Mouse (Mus musculus) small intestine, adult 2 months (tissue): ENCODE measurements around the gene Nabp1.

Experiments
- CTCF ChIP-seq: fragments of 200-500 bp; IDR thresholded peaks from 2 replicates; pipeline ENCODE4 v1.5.1; 2012; ENCODE audit warnings: low read depth, mild to moderate bottlenecking, control low read depth, inconsistent platforms, low read length, moderate library complexity, mixed read lengths; ENCODE audit not compliant: insufficient replicate concordance, insufficient read length; ENCODE audit errors: extremely low read depth
- POLR2A ChIP-seq: fragments of 200-500 bp; IDR thresholded peaks from 2 replicates; pipeline ENCODE4 v1.6.1; 2012; ENCODE audit warnings: low read depth, mild to moderate bottlenecking, control low read depth, inconsistent platforms, low read length, moderate library complexity

GRCm38 (mm10) chr1:51467181-51467580, 11.0 kb downstream of the Nabp1 start:
- TF ChIP-seq CTCF = no peak
- no peak for TF ChIP-seq POLR2A
